Comparison of ENCODE assay signal across 27 mouse cellular contexts in genomic region chr10:44640620-44641019, GRCm38 (mm10).
"Had no signal": no experiment of that assay in that cellular context is flagged by ENCODE, and none has a peak within 500 bp of the region (broad histone marks: within the 10 kb centered on the region; RNA-seq: fewer than 3 reads in every experiment).

No protein-coding gene starts in this region.

- H3K27ac ChIP-seq: gastrocnemius, adult 2 months; heart, embryonic 10.5 days; heart, embryonic 13.5 days; heart, embryonic 15.5 days; hindbrain, embryonic 13.5 days; hindbrain, embryonic 15.5 days; hindbrain, postnatal 0 days; kidney, embryonic 15.5 days; kidney, postnatal 0 days; limb, embryonic 13.5 days; limb, embryonic 15.5 days; liver, embryonic 12.5 days; liver, embryonic 14.5 days had no signal

- H3K27me3 ChIP-seq: heart, embryonic 13.5 days; heart, embryonic 15.5 days; hindbrain, embryonic 13.5 days; hindbrain, embryonic 15.5 days; kidney, embryonic 15.5 days; limb, embryonic 13.5 days; limb, embryonic 15.5 days; liver, embryonic 12.5 days had no signal

- DNase-seq: gastrocnemius, adult 2 months; gastrocnemius, postnatal 10 days; gastrocnemius, postnatal 25 days; heart, adult 18-20 months; heart, postnatal 14 days; heart, postnatal 36 days; kidney, adult 11 months; kidney, adult 2 months; kidney, adult 9 months; kidney, postnatal 14 days; kidney, postnatal 36 days; layer of hippocampus, adult 9-11 months; layer of hippocampus, postnatal 36 days; left cerebral cortex, postnatal 4 days had no signal

- ATAC-seq: hindbrain, postnatal 0 days; intestine, embryonic 16.5 days; liver, embryonic 12.5 days had no signal

- H3K9me3 ChIP-seq: heart, embryonic 10.5 days; heart, embryonic 13.5 days; heart, embryonic 15.5 days; hindbrain, embryonic 13.5 days; hindbrain, embryonic 15.5 days; kidney, embryonic 15.5 days; limb, embryonic 13.5 days; limb, embryonic 15.5 days; liver, embryonic 12.5 days had no signal

- H3K4me1 ChIP-seq: heart, embryonic 10.5 days; heart, embryonic 13.5 days; heart, embryonic 15.5 days; hindbrain, embryonic 13.5 days; hindbrain, embryonic 15.5 days; kidney, embryonic 15.5 days; limb, embryonic 13.5 days; limb, embryonic 15.5 days had no signal

- H3K4me3 ChIP-seq: gastrocnemius, adult 2 months; heart, embryonic 10.5 days; heart, embryonic 13.5 days; heart, embryonic 15.5 days; hindbrain, embryonic 13.5 days; hindbrain, embryonic 15.5 days; kidney, embryonic 15.5 days; limb, embryonic 13.5 days; limb, embryonic 15.5 days; liver, embryonic 12.5 days had no signal

- H3K4me2 ChIP-seq: heart, embryonic 13.5 days; heart, embryonic 15.5 days; hindbrain, embryonic 13.5 days; hindbrain, embryonic 15.5 days; kidney, embryonic 15.5 days; limb, embryonic 13.5 days; limb, embryonic 15.5 days; liver, embryonic 12.5 days had no signal

- H3K36me3 ChIP-seq: heart, embryonic 10.5 days; heart, embryonic 13.5 days; heart, embryonic 15.5 days; hindbrain, embryonic 13.5 days; hindbrain, embryonic 15.5 days; kidney, embryonic 15.5 days; limb, embryonic 13.5 days; limb, embryonic 15.5 days; liver, embryonic 12.5 days had no signal

- H3K9ac ChIP-seq: heart, embryonic 13.5 days; heart, embryonic 15.5 days; hindbrain, embryonic 13.5 days; hindbrain, embryonic 15.5 days; kidney, embryonic 15.5 days; limb, embryonic 13.5 days; limb, embryonic 15.5 days; liver, embryonic 12.5 days; liver, embryonic 14.5 days had no signal
